Mouse (Mus musculus) heart, embryonic 10.5 days (tissue): ENCODE data around the gene Ntrk2. TPM values are rescaled to one million over a fixed set of nuclear protein-coding genes. Genes with fewer than 3 reads are reported as not detected.

Source experiments
- polyA plus RNA-seq: library from polyadenylated mRNA; unstranded; fragments of >200 nt; fragmentation: Nextera tagmentation; extraction: Ambion mirVana; gene quantifications from 2 replicates; pipeline ENCODE4 v1.2.1, GENCODE M21; 2016

The Ntrk2 gene
- polyA plus RNA-seq, 1 experiment from 2014 or later: 5.6 TPM

Other genes starting within 250 kb of the Ntrk2 start
- gene Slc28a3, start 195.7 kb upstream of the Ntrk2 start, polyA plus RNA-seq: 0.05 TPM in 1 of 2 replicates, not detected in the other